Mouse (Mus musculus) intestine, embryonic 15.5 days (tissue): ENCODE measurements around the gene Col6a5. TPM values are rescaled to one million over a fixed set of nuclear protein-coding genes. Genes with fewer than 3 reads are reported as not detected.

Source experiments
- ATAC-seq: fragments of 200-750 bp; cut with Nextera tagmentation; 2 replicates; pipeline ENCODE4 v1.8.0; 2017; ENCODE audit warnings: moderate TSS enrichment, moderate library complexity
- H3K27ac ChIP-seq: fragments of 300-500 bp; sonication (generic); 2 replicates; pipeline ENCODE4 v1.5.1; 2015; ENCODE audit warnings: mild to moderate bottlenecking, inconsistent platforms
- H3K27me3 ChIP-seq: fragments of 300-500 bp; sonication (generic); replicated peaks from 2 replicates; pipeline ENCODE4 v1.6.1; 2015; ENCODE audit warnings: inconsistent platforms
- H3K36me3 ChIP-seq: fragments of 300-500 bp; sonication (generic); 2 replicates; pipeline ENCODE4 v1.6.1; 2015; ENCODE audit warnings: inconsistent platforms
- H3K4me1 ChIP-seq: fragments of 300-500 bp; sonication (generic); replicated peaks from 2 replicates; pipeline ENCODE4 v1.6.1; 2015; ENCODE audit warnings: inconsistent platforms
- H3K4me2 ChIP-seq: fragments of 300-500 bp; sonication (generic); replicated peaks from 2 replicates; pipeline ENCODE4 v1.6.1; 2015; ENCODE audit warnings: mild to moderate bottlenecking, inconsistent platforms
- H3K4me3 ChIP-seq: fragments of 300-500 bp; sonication (generic); replicated peaks from 2 replicates; pipeline ENCODE4 v1.5.1; 2015; ENCODE audit warnings: inconsistent platforms
- H3K9ac ChIP-seq: fragments of 300-500 bp; sonication (generic); 2 replicates; pipeline ENCODE4 v1.6.1; 2015; ENCODE audit warnings: inconsistent platforms
- H3K9me3 ChIP-seq: fragments of 300-500 bp; sonication (generic); 2 replicates; pipeline ENCODE4 v1.6.1; 2016; ENCODE audit warnings: inconsistent platforms
- whole genome bisulfite sequencing: fragments of 180-500 bp; shearing (Covaris S2); methylation state at CpG from one replicate; pipeline ENCODE4 v1.1.7; 2015; 5-methylcytosine and 5-hydroxymethylcytosine counted together
- polyA plus RNA-seq: library from polyadenylated mRNA; unstranded; fragments of >200 nt; fragmentation: Nextera tagmentation; extraction: Ambion mirVana; gene quantifications from 2 replicates; pipeline ENCODE4 v1.2.1, GENCODE M21; 2015

Col6a5 gene
- polyA plus RNA-seq, 1 experiment from 2014 or later = 0.98 TPM

GRCm38 (mm10) chr9:105887521-105887920 lies 72.9 kb downstream of the Col6a5 start:
- H3K4me3 ChIP-seq = no peak overlapping the region
- no peaks in the 10 kb centered on the region for H3K27me3 ChIP-seq
- ATAC-seq = no peak
- WGBS = 30% methylated on average over 2 of the region's 2 CpGs
- no peaks in the 10 kb centered on the region for H3K9me3 ChIP-seq
- H3K9ac ChIP-seq = no peak overlapping the region
- H3K27ac ChIP-seq = no peak overlapping the region
- H3K36me3 ChIP-seq = no peaks in the 10 kb centered on the region
- no peak overlapping the region for H3K4me2 ChIP-seq
- no peaks in the 10 kb centered on the region for H3K4me1 ChIP-seq

- Histone ChIP-seq H3K36me3 (no peaks in the 10 kb centered on the region), H3K9me3 (no peaks in the 10 kb centered on the region), H3K27me3 (no peaks in the 10 kb centered on the region), H3K9ac (no peak overlapping the region), H3K4me3 (no peak overlapping the region), H3K4me2 (no peak overlapping the region), H3K27ac (no peak overlapping the region), H3K4me1 (no peaks in the 10 kb centered on the region)
- 80% methylated on average over 17 of the region's 17 CpGs for WGBS
- no peak for ATAC-seq
These were observed 75.6 kb downstream of the Col6a5 start for GRCm38 (mm10) chr9:105884656-105885430.

GRCm38 (mm10) chr9:105880743-105881142 lies 79.7 kb downstream of the Col6a5 start:
- Histone ChIP-seq H3K36me3 (no peaks in the 10 kb centered on the region), H3K4me3 (no peak overlapping the region), H3K4me2 (no peak overlapping the region), H3K27me3 (no peaks in the 10 kb centered on the region), H3K4me1 (no peaks in the 10 kb centered on the region), H3K27ac (no peak overlapping the region), H3K9me3 (no peaks in the 10 kb centered on the region), H3K9ac (no peak overlapping the region)
- ATAC-seq = no peak
- 76% methylated on average over 4 of the region's 4 CpGs for WGBS

- H3K9ac ChIP-seq = no peak overlapping the region
- H3K36me3 ChIP-seq = no peaks in the 10 kb centered on the region
- no peaks in the 10 kb centered on the region for H3K27me3 ChIP-seq
- no peak overlapping the region for H3K4me2 ChIP-seq
- no peaks in the 10 kb centered on the region for H3K9me3 ChIP-seq
- no peak overlapping the region for H3K4me3 ChIP-seq
- no peaks in the 10 kb centered on the region for H3K4me1 ChIP-seq
- H3K27ac ChIP-seq = no peak overlapping the region
- ATAC-seq = no peak
- 40% methylated on average over 11 of the region's 11 CpGs for WGBS
These were observed 81.9 kb downstream of the Col6a5 start for GRCm38 (mm10) chr9:105878365-105879108.

GRCm38 (mm10) chr9:105876124-105876523 lies 84.3 kb downstream of the Col6a5 start:
- no peak overlapping the region for H3K4me2 ChIP-seq
- H3K27me3 ChIP-seq = no peaks in the 10 kb centered on the region
- H3K4me3 ChIP-seq = no peak overlapping the region
- no peaks in the 10 kb centered on the region for H3K36me3 ChIP-seq
- WGBS = 89% methylated on average over 4 of the region's 4 CpGs
- H3K27ac ChIP-seq = no peak overlapping the region
- H3K9me3 ChIP-seq = no peaks in the 10 kb centered on the region
- ATAC-seq = no peak
- H3K4me1 ChIP-seq = no peaks in the 10 kb centered on the region
- no peak overlapping the region for H3K9ac ChIP-seq

- no peak overlapping the region for H3K4me3 ChIP-seq
- H3K9ac ChIP-seq = no peak overlapping the region
- H3K27me3 ChIP-seq = no peaks in the 10 kb centered on the region
- no peak for ATAC-seq
- H3K4me1 ChIP-seq = no peaks in the 10 kb centered on the region
- no peaks in the 10 kb centered on the region for H3K36me3 ChIP-seq
- H3K4me2 ChIP-seq = no peak overlapping the region
- H3K27ac ChIP-seq = no peak overlapping the region
- H3K9me3 ChIP-seq = no peaks in the 10 kb centered on the region
- WGBS = 72% methylated on average over 14 of the region's 14 CpGs
These were observed 88.8 kb downstream of the Col6a5 start for GRCm38 (mm10) chr9:105871643-105872042.

- Histone ChIP-seq H3K36me3 (no peaks in the 10 kb centered on the region), H3K9me3 (no peaks in the 10 kb centered on the region), H3K9ac (no peak overlapping the region), H3K27ac (no peak overlapping the region), H3K4me1 (no peaks in the 10 kb centered on the region), H3K4me3 (no peak overlapping the region), H3K4me2 (no peak overlapping the region), H3K27me3 (no peaks in the 10 kb centered on the region)
- peak; percentile 36; the same call in 1 of the 2 replicates for ATAC-seq
- WGBS = 15% methylated on average over 6 of the region's 6 CpGs
These were observed 102.7 kb downstream of the Col6a5 start for GRCm38 (mm10) chr9:105857773-105858172.

- Histone ChIP-seq H3K4me3 (no peak overlapping the region), H3K36me3 (no peaks in the 10 kb centered on the region), H3K27me3 (no peaks in the 10 kb centered on the region), H3K9me3 (no peaks in the 10 kb centered on the region), H3K9ac (no peak overlapping the region), H3K27ac (no peak overlapping the region), H3K4me2 (no peak overlapping the region), H3K4me1 (no peaks in the 10 kb centered on the region)
- no peak for ATAC-seq
- WGBS = 81% methylated on average over 1 of the region's 1 CpGs
These were observed 107.7 kb downstream of the Col6a5 start for GRCm38 (mm10) chr9:105852778-105853065.

GRCm38 (mm10) chr9:105852015-105852777 lies 108.2 kb downstream of the Col6a5 start:
- Histone ChIP-seq H3K4me3 (no peak overlapping the region), H3K4me2 (no peak overlapping the region), H3K36me3 (no peaks in the 10 kb centered on the region), H3K27ac (no peak overlapping the region), H3K27me3 (no peaks in the 10 kb centered on the region), H3K9me3 (no peaks in the 10 kb centered on the region), H3K4me1 (no peaks in the 10 kb centered on the region), H3K9ac (no peak overlapping the region)
- ATAC-seq = no peak
- 59% methylated on average over 14 of the region's 14 CpGs for WGBS

GRCm38 (mm10) chr9:105851011-105851410 lies 109.4 kb downstream of the Col6a5 start:
- H3K27me3 ChIP-seq = no peaks in the 10 kb centered on the region
- no peak overlapping the region for H3K27ac ChIP-seq
- ATAC-seq = no peak
- no peaks in the 10 kb centered on the region for H3K36me3 ChIP-seq
- H3K4me1 ChIP-seq = no peaks in the 10 kb centered on the region
- H3K9me3 ChIP-seq = no peaks in the 10 kb centered on the region
- no peak overlapping the region for H3K9ac ChIP-seq
- 83% methylated on average over 3 of the region's 3 CpGs for WGBS
- no peak overlapping the region for H3K4me3 ChIP-seq
- H3K4me2 ChIP-seq = no peak overlapping the region

- no peak for ATAC-seq
- Histone ChIP-seq H3K27me3 (no peaks in the 10 kb centered on the region), H3K4me1 (no peaks in the 10 kb centered on the region), H3K9me3 (no peaks in the 10 kb centered on the region), H3K4me3 (no peak overlapping the region), H3K36me3 (no peaks in the 10 kb centered on the region), H3K4me2 (no peak overlapping the region), H3K9ac (no peak overlapping the region), H3K27ac (no peak overlapping the region)
- WGBS = 76% methylated on average over 4 of the region's 4 CpGs
These were observed 112.0 kb downstream of the Col6a5 start for GRCm38 (mm10) chr9:105848396-105848795.

- no peak for ATAC-seq
- H3K9ac ChIP-seq = no peak overlapping the region
- no peaks in the 10 kb centered on the region for H3K27me3 ChIP-seq
- WGBS = 92% methylated on average over 5 of the region's 5 CpGs
- H3K4me2 ChIP-seq = no peak overlapping the region
- no peaks in the 10 kb centered on the region for H3K36me3 ChIP-seq
- no peaks in the 10 kb centered on the region for H3K9me3 ChIP-seq
- no peak overlapping the region for H3K27ac ChIP-seq
- no peaks in the 10 kb centered on the region for H3K4me1 ChIP-seq
- no peak overlapping the region for H3K4me3 ChIP-seq
These were observed 113.2 kb downstream of the Col6a5 start for GRCm38 (mm10) chr9:105847261-105847660.
